Mouse (Mus musculus): Measurements from ENCODE around the gene Ier3.
"Not testable (repeated sequence)": the region's sequence is repeated elsewhere in the genome, so short reads cannot be mapped to it uniquely, and the experiment has no call there.

Ier3 gene

DNA sequence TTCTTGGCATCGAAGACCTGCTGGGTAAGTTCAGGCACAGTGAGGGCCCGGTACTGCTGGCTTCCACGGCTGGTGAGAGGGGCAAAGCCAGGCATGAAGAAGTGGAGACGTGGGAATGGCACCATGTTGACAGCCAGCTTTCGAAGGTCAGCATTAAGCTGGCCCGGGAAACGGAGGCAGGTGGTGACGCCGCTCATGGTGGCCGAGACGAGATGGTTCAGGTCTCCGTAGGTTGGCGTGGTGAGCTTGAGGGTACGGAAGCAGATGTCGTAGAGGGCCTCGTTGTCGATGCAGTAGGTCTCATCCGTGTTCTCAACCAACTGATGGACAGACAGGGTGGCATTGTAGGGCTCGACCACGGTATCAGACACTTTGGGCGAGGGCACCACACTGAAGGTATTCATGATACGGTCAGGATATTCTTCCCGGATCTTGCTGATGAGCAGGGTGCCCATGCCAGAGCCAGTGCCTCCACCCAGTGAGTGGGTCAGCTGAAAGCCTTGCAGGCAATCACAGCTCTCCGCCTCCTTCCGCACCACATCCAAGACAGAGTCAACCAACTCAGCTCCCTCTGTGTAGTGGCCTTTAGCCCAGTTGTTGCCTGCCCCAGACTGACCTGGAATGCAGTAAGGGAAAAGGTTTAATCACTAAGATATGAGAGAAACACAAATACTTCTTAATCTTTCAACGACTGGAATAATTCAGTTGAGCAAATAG lies 14.1 kb downstream of the Ier3 start:
- no peak for DNase-seq (ENCODE audit: low spot score in 2 of 2)

DNA sequence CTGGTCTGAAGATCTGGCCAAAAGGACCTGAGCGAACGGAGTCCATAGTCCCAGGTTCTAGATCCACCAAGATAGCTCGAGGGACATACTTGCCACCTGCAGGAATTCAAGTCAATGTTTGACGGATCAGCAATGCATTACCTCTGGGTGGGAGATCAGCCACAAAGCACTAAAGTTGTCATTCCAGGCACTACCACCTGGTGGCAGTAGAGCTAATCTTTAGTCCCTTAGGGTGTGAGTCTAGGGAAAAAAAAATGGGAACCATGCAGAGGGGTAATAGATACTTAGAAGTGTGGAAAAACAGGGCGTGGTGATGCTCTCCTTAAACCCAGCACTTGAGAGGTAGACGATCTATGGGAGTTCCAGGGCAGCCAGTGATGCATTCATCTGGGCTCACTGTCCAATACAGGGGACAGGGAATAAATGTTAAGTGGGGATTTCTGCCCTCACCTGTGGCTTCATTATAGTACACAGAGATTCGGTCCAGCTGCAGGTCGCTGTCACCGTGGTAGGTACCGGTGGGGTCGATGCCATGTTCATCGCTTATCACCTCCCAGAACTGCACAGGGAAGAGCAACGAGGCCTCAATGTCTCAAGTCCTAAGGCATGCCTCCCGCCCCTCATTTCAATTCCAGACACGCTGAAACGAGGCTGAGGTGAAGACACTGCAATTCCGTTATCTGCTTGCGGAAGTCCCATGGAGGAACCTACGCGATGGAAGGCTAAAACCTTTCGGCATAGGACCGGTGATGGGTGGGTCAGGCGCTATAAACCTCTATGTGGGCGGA lies 14.9 kb downstream of the Ier3 start:
- peak; percentile 93 to 94 for DNase-seq (ENCODE audit: low spot score in 2 of 2)

DNA sequence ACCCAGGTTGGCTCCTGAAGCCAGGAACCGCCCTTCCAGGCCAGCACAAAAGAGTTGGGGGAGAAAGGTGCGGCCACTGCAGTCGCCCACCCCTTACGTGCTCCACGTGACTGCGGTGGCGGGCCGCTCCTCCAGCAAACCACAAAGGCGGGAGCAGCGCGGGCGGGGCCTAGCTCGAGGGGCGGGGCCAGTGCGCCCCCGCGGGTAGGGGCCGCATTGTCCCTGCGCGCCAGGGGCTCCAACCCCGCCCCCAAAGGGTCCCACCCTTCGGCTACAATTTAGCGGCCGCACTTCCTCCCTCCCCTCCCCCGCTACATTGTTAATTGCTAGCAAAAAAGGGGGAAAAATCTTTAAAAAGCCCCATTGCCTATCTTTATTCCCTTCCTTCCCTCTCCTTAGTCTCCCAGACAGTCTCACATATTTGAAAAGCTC lies 15.5 kb downstream of the Ier3 start:
- peak; percentile 80 to 81 for DNase-seq (ENCODE audit: low spot score in 2 of 2)

DNA sequence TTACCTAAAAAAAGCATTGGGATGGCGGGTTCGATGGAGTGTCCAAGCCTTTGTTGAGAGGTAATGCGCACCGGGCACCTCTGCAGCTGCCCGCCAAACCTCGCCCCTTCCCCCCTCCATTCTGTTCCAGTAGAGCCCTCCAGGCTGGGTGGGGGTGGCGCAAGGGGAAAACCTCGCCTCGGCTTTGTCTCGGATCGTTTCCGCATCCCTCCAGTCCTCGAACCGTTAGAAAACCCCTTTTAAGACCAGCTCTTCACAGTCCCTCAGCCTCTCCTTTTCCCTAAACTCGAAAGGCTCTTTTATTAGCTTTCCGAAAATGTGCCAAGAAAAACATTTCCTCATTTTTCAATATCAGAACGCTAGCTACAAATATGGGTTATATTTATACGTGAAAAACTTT lies 16.0 kb downstream of the Ier3 start:
- DNase-seq (ENCODE audit: low spot score in 2 of 2), result peak in 1 of 2 experiments; percentile 53

DNA sequence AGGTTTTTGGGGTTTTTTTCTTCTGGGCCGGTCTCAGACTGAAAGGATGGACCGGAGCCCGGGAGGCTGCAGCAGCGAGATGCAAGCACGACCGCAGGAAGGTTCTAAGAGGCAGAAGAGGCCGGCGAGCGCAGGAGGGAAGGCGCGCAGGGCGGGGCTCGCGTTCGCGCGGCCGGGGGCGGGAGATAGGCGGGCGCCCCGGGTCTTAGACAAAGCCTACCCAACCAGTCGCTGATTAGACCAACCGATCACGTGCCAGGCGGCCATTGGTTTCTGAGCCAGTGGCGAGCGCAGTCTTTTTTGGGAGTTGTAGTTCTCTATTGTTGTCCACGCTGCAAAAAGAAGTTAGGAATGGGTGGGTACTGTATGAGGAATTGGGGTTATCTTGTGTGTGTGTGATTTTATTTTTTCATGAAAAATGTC lies 16.6 kb downstream of the Ier3 start, which contains the start of gene Tubb5:
Gene Tubb5 (minus strand): TSS at position 185 of the 423 bp plus-strand sequence.
- DNase-seq (ENCODE audit: low spot score in 2 of 2), result peak; percentile 96 to 98

DNA sequence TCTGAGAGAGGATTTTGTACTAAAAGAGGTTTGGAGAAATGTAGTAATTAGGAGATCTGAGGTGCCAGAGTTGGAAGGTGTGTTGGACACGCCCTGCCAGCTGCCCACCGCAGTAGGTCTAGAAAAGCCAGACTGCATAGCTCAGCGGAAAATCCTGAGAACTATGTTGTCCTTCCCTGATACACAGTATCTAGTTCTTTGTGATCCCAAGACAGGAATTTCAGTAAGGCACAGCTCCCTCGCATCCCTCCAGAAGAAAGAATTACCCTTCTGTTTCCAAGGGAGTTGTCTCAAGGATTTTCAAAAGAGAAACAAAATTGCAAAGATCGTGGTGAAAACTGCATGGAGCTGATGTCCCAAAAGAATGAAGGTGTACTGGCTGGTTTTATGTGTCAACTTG lies 17.1 kb downstream of the Ier3 start:
- DNase-seq (ENCODE audit: low spot score in 2 of 2), result no peak

DNA sequence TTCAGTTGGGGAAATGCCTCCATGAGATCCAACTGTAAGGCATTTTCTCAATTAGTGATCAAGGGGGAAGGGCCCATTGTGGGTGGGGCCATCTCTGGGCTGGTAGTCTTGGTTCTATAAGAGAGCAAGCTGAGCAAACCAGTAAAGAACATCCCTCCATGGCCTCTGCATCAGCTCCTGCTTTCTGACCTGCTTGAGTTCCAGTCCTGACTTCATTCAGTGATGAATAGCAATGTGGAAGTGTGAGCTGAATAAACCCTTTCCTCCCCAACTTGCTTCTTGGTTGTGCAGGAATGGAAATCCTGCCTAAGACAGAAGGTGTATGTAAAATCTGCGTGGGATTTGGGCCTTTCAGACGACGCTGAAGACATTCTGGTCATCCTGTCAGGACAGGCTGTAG lies 17.5 kb downstream of the Ier3 start:
- DNase-seq (ENCODE audit: low spot score in 2 of 2), result not testable (repeated sequence)

DNA sequence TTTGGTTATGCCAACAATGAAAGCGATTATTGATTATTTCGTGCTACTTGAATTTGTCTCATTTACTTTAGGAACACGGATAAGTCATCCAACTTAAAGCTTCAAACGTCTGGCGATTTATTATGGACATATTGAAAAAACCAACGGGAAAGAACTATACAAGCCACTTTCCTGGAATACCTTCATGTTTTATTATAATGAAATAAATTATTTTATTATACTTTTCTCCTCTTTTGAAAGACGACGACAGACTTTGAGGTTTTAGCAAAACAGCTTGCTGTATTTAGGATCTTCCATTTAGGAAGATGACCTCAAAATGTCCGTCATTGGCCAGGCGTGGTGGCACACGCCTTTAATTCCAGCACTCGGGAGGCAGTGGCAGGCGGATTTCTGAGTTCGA lies 19.1 kb downstream of the Ier3 start:
- DNase-seq (ENCODE audit: low spot score in 2 of 2), result no peak

DNA sequence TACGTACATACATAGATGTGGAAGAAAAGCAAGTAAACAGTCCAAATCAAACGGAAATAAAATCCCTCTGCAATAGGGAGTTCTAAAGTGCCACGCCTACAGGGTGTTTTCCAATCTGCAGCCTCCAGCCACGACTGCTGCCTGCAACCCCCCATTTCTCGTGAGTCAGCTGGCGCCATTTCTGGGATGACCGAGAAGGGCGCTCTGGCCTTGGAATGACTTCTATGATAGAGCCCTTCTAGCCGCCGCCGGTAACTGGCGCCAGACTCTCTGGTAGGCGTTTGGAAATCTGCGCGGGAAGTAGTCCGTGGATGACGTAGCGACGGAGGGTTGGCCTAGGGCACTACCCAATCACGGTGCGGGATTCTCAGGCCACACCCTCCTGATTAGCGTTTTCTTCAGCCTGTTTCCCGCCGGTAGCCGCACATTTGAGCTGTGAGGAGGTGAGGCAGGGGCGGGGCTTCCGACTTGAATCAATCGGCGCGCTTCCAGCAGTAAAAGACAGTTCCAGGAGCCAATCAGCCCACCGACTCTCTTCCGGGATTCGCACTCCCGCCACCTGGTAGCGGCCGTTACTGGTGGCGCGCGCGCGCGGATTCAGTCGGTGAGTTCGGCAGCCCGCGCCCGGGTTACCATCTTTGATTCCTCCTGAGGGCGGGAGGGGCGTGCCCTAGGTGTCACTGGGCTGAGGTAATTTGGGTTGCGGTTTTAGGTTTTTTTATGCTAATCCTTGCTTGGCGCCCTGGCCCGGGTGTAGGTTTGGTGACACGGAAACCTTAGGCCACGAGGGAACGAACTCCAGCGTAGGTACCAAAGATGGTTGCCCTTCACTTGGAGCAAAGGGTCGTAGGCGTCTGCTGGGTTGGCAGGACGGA lies 19.8 kb downstream of the Ier3 start, which contains the start of gene Mdc1:
Gene Mdc1 (plus strand): TSS at position 440 of the 875 bp plus-strand sequence.
- peak; percentile 99 to 100 for DNase-seq (ENCODE audit: low spot score in 2 of 2)

DNA sequence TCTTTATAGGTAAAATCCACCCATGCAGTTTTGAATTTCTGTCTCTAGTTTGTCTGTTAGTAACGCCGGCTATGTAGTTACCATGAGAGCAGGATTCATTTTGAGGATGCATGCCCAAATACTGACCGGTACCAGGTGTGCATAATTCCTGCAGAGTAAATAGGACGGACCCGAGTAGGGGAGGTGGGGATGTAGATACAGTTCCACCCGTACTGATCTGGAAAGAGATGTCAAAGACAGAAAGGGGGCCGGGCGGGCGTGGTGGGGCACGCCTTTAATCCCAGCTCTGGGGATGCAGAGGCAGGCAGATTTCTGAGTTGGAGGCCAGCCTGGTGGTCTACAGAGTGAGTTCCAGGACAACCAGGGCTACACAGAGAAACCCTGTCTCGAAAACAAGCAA lies 20.5 kb downstream of the Ier3 start:
- no peak for DNase-seq (ENCODE audit: low spot score in 2 of 2)

DNA sequence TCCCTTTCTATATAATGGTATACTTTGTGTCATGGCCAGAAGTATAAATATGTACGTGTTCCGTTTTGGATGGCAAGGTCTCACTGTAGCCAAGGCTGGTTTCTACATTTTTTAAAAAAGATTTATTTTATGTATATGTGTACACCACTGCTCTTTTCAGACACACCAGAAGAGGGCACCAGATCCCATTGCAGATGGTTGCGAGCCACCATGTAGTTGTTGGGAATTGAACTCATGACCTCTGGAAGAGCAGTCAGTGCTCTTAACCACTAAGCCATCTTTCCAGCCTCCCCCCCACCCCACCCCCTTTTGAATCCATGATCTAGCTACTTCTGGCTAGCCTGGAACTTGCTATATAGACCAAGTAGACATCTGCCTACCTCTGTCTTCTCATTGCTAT lies 22.0 kb downstream of the Ier3 start:
- no peak for DNase-seq (ENCODE audit: low spot score in 2 of 2)

DNA sequence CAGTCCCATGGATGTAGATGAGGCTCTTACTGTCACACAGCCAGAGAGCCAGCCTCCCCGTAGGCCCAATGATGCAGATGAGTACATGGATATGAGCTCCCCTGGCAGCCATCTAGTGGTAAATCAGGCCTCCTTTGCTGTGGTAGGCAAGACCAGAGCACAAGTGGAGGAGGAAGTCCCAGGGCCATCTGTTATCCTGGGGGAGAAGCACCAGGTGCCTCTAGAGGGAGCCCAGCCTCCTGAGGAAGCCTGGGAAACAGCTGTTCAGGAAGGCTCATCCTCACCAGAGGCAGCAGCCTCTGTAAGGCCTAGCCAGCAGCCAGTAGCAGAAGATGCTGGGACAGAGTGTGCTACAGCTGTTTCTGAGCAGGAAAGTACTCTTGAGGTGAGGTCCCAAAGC lies 26.6 kb downstream of the Ier3 start:
- no peak for DNase-seq (ENCODE audit: low spot score in 2 of 2)

DNA sequence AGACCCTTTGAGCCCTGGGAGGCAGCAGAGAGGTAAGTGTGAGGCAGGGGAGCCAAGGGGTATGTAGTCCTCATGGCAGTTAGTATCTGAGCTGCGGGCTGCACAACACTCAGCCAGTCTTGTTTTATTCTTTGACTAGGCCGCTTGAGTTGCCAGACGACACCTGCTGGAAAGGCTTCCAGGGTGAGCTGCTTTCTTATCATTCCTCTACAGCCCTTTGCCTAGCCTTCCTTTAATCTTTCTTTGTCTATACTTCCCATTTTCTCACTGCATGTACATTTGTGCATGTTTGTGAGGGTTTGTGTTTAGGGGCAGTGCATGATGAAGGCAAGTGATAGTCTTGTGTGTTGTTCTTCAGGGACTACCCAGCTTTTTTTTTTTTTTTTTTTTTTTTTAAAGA lies 29.5 kb downstream of the Ier3 start:
- DNase-seq (ENCODE audit: low spot score in 2 of 2), result no peak

DNA sequence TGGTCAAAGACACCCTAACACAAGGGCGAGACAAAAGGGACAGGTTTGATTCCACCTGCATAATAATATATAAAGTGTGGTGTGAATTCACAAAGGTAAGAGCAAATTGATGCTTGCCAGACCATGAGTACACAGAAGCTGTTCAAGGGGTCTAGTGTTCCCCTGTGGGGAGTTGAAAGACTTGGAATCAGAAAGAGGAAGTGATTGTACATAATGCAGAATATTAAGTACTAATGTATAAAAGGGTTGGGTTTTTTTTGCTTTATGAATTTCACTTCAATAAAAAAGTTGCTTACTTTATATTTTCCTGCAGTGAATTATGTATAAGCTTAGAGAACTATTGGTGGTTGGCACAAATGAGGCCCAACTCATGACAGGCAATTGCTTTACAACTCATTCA lies 37.9 kb downstream of the Ier3 start:
- DNase-seq (ENCODE audit: low spot score in 2 of 2), result no peak

DNA sequence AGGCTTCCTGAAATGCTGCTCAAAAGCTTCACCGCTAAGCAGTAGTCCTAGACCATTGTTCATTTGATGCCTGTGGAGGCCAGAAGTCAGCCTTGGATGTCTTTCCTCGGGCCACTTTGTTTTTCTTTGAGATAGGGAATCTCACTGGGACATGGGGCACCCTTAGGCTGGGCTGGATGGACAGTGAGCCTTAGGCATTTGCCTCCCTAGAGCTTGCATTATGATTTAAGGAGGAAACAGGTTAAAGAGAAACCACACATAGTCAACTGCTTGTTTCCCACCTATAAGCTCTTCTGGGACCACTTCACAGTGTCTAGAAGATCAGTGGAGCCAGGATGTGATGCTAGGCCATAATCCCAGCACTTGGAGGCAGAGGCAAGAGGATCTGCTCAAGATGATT lies 38.4 kb downstream of the Ier3 start:
- DNase-seq (ENCODE audit: low spot score in 2 of 2), result no peak

DNA sequence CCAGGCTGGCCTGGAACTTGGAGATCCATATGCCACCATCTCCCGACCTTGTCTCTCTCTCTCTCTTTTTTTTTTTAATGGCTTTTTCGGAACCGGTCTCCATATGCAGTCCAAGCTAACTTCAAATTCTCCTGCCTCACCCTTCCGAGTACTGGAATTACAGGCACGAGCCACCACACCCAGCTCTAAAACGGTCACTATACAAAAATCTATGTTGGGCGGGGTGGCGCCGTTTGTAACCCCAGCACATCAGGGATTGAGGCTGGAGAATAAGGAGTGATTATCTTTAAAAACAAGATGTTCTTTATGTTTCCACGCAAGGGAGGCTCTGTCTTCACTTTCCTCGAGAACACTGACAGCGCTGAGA lies 39.3 kb downstream of the Ier3 start:
- DNase-seq (ENCODE audit: low spot score in 2 of 2), result no peak

DNA sequence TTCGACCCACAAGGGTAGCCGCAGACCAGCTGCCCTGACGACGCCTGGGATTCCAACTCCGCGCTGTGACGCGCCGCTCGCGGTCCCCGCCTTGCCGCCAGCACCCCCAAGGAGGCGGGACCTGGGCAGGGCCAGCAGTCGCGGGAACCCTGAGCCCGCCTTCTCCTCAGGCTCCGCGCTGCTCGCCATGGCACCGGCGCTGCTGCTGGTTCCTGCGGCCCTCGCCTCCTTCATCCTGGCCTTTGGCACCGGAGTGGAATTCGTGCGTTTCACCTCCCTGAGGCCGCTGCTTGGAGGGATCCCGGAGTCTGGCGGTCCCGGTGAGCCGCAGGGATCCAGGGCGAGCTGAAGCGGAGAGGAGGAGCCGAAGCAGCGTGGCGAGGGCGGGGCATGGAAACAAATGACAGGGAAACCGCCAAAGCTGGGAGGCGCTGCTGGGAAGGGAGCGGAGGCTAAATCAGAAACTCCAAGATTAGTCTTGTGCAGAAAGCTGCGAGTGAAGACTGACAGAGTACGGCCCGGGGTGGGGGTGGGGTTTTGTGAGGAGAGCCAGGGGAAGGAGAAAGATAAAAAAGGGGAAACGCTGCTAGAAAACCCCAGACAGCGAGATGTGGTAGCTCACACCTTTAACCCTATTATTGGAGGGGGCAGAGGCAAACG lies 39.8 kb downstream of the Ier3 start, which contains the start of gene Nrm:
Gene Nrm (plus strand): TSS at position 121 of the 660 bp plus-strand sequence.
- peak; percentile 87 to 92 for DNase-seq (ENCODE audit: low spot score in 2 of 2)

DNA sequence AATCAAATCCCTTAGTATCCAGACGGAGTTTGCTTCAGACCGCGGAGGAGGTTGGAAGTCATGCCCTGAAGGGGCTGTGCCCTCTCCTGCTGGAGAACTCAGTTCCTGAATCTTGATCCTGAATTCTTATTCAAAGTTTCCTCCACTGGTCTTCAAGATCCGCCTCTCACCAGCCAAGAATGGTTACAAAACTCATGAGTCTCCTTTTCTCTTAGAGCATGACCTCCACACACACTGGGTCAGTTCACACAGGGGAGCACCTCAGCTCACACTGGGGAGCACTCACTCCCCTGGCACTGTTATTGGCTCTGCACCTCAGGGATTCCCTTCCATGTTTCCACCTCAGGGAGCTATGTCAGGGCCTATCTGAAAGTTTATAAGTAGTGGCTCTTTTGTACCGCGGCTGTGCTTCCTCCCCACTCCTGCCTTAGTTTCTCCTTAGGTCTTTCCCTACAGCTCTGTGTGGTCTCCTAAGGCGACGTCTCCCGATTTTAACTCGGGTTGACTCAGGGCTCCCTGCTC lies 43.4 kb downstream of the Ier3 start:
- no peak for DNase-seq (ENCODE audit: low spot score in 2 of 2)

DNA sequence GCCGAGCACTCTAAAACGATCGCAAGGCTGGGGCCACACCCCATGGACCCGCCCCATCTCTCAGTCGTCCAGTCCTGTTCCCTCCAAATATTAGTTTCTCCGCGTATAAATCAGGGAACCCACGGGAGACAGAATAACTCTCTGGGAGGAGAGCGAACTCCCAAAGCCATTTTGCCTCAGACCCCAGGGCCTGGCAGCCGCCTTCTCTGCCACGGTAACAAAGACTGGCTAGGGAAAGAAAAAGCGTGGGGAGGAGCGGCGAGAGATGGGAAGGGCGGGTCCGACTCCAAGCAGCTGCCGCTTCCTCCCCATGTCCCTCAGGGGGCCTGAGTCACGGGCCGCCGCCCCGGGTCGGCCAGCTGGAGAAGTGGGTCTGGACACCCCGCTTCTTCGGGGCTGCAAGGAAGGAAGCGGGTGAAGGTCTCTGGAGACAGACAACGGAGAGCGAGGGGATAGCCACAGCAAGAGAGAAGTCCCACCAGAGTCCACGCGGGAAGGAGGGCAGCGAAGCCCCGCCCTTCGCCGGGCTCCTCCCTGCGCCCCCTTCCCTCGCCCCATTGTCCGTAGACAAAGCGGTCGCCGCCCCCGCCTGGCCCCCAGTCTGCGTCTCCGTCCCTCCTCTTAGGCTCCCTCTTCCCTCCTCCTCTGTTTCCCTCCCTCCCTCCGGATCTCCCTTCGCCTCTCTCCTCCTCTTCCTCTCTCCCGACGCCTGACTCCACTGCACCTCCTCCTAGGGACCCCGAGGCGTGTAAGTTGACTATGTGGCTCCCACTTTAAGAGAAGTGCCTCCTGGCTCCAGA lies 44.2 kb downstream of the Ier3 start, which contains the start of gene Ppp1r18:
Gene Ppp1r18 (plus strand): TSS at position 113 of the 800 bp plus-strand sequence.
- DNase-seq (ENCODE audit: low spot score in 2 of 2), result peak in 1 of 2 experiments; percentile 18

DNA sequence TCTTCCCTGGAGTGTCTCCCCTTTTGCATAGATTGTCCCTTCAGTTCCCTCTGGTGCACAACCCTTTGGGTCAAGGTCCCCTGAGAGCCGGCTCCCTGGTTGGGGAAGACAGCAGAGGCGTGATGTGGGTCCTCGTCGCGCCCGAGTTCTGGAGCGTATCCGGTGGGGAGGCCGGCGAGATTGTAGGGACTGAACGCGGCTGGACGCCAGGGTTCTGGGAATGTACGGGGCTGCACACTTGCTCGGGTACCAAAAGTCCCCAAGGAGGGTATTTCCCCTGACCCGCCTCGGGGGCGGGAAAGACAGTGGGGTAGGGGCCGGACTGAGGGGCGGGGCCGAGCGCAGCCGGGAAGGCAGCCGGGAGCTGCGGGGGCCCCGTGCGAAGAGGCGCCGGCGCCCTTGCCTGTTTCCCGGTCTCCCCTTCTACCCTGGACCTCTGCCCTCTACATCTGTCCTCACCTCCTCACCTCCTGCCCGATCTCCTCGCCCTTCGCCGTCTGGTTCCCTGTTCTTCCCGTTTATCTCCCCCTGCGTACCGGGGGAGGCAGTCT lies 44.9 kb downstream of the Ier3 start:
- peak in 1 of 2 experiments; percentile 31 for DNase-seq (ENCODE audit: low spot score in 2 of 2)
